Mouse (Mus musculus) erythroblast, embryonic 14.5 days (primary cell): ENCODE data around the gene Gm1604a.
"Not testable (repeated sequence)": the region's sequence is repeated elsewhere in the genome, so short reads cannot be mapped to it uniquely, and the experiment has no call there.

Experiments used
- GATA1 ChIP-seq: IDR thresholded peaks from 2 replicates; pipeline ENCODE4 v1.6.1; 2012; ENCODE audit warnings: low read length, inconsistent platforms, mixed read lengths
- TAL1 ChIP-seq: IDR thresholded peaks from 3 replicates; pipeline ENCODE4 v1.6.1; 2012; ENCODE audit warnings: low read length, inconsistent platforms, mixed read lengths

- not testable (repeated sequence) for TF ChIP-seq GATA1, TAL1
These were observed 15.5 kb upstream of the Gm1604a start for GRCm38 (mm10) chr17:7009901-7010300.
